Mouse (Mus musculus) frontal cortex, adult (tissue): ENCODE measurements at regions not wholly inside any gene's neighbourhood (a gene's known extent, or its start where the extent isn't known, plus 50 kb on each side); places are given as distances from the start of the nearest gene placed in this dataset.

Source experiments
- ATAC-seq: cut with Nextera tagmentation; 2 replicates; pipeline ENCODE4 v1.9.2; 2017; ENCODE audit warnings: mild to moderate bottlenecking, moderate library complexity, mixed read lengths; ENCODE audit not compliant: low TSS enrichment

DNA sequence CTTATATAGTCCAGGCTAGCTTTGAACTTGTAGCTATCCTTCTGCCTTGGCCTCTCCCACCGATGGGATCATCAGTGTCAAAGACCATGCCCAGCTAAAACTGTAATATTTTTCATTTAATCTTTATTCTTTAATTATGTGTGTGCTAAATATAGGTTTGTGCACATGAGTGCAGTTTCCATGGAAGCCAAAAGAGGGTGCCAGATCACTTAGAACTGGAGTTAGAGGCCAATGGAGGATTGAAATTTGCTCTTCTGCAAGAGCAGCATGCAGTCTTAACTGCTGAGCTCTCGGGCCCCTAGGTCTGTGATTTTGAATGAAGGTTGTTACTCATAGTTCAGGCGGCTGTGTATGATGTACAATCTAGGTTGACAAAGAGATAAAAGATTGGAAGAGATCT lies 66.6 kb upstream of the Slc22a22 start:
- ATAC-seq: peak; percentile 70; the same call in 1 of the 2 replicates

DNA sequence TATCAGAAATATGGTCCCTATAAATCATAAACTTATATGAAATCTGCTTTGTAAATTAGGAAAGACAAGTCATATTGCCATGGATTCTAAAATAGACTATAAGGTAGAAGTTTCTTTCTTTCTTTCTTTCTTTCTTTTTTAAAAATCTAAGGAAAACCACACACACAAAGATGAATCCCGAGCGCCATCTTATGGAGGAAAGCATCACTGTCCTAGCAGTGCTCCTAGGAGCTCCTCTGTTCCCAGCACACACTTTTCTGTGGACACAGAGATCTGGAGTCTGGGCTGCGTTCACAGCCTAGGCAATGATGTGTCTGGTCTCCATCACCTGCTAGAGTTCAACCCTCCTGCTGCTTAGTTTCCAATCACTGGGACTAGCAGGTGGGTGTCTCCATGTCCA lies 65.2 kb upstream of the Slc22a22 start:
- no peak for ATAC-seq

DNA sequence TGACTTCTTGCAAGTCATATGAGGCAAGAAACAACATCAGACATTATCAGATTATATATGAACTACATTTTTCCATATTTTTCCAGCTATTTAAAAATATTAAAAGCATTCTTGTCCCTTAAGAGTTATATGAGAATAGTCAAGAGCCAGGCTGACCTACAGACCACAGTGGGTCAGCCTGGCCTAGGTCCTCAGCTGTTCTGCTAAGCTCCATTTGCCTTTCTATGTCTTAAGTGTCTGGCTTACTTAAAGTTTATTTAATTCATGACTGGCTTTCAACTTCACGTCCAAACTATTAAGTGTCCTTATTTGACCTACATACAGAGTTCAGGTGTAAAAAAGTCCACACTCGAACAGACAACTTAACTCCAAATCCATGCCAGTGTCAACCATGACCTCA lies 58.1 kb upstream of the Slc22a22 start:
- no peak for ATAC-seq
